Mouse (Mus musculus) embryonic facial prominence, embryonic 11.5 days (tissue): ENCODE measurements at regions not wholly inside any gene's neighbourhood (a gene's known extent, or its start where the extent isn't known, plus 50 kb on each side); places are given as distances from the start of the nearest gene placed in this dataset.

ENCODE experiments used
- ATAC-seq: fragments of 200-750 bp; cut with Nextera tagmentation; replicated peaks from 2 replicates; pipeline ENCODE4 v1.8.0; 2017; ENCODE audit warnings: low read depth; ENCODE audit not compliant: insufficient number of reproducible peaks, low FRiP score, low TSS enrichment
- DNase-seq: peaks from one replicate; pipeline ENCODE4 v3.0.0-alpha.2; 2015; ENCODE audit warnings: low spot score
- H3K27ac ChIP-seq: fragments of 300-500 bp; sonication (generic); replicated peaks from 2 replicates; pipeline ENCODE4 v1.5.1; 2014; ENCODE audit warnings: mild to moderate bottlenecking, low read depth, low read length, control low read depth
- H3K27me3 ChIP-seq: fragments of 300-500 bp; sonication (generic); 2 replicates; pipeline ENCODE4 v1.6.1; 2014; ENCODE audit warnings: mild to moderate bottlenecking, low read length, moderate library complexity, mixed read lengths; ENCODE audit not compliant: control insufficient read depth, insufficient read depth
- H3K36me3 ChIP-seq: fragments of 300-500 bp; sonication (generic); replicated peaks from 2 replicates; pipeline ENCODE4 v1.6.1; 2014; ENCODE audit warnings: low read depth, mild to moderate bottlenecking, low read length, moderate library complexity, mixed read lengths; ENCODE audit not compliant: control insufficient read depth, insufficient read depth
- H3K4me1 ChIP-seq: fragments of 300-500 bp; sonication (generic); 2 replicates; pipeline ENCODE4 v1.6.1; 2014; ENCODE audit warnings: low read length, mixed read lengths; ENCODE audit not compliant: control insufficient read depth, insufficient read depth
- H3K4me2 ChIP-seq: fragments of 300-500 bp; sonication (generic); 2 replicates; pipeline ENCODE4 v1.6.1; 2014; ENCODE audit warnings: low read depth, mild to moderate bottlenecking, control low read depth, low read length, moderate library complexity
- H3K4me3 ChIP-seq: fragments of 300-500 bp; sonication (generic); 2 replicates; pipeline ENCODE4 v1.5.1; 2014; ENCODE audit warnings: low read depth, low read length, control low read depth
- H3K9ac ChIP-seq: fragments of 300-500 bp; sonication (generic); replicated peaks from 2 replicates; pipeline ENCODE4 v1.6.1; 2014; ENCODE audit warnings: mild to moderate bottlenecking, control low read depth, low read length
- H3K9me3 ChIP-seq: fragments of 300-500 bp; sonication (generic); replicated peaks from 2 replicates; pipeline ENCODE4 v1.6.1; 2016; ENCODE audit warnings: mild to moderate bottlenecking, low read length, inconsistent platforms, mixed read lengths; ENCODE audit not compliant: control insufficient read depth
- WGBS: fragments of 180-500 bp; shearing (Covaris S2); extraction: QIAGEN DNeasy Blood & Tissue Kit; methylation state at CpG from one replicate; pipeline ENCODE4 v1.1.7; 2014; 5-methylcytosine and 5-hydroxymethylcytosine counted together

- no peak for DNase-seq
- no peak for ATAC-seq
- H3K4me2 ChIP-seq, result no peak overlapping the region
- no peak overlapping the region for H3K27ac ChIP-seq
- no peaks in the 10 kb centered on the region for H3K9me3 ChIP-seq
- H3K27me3 ChIP-seq, result no peaks in the 10 kb centered on the region
- no peak overlapping the region for H3K4me3 ChIP-seq
- H3K36me3 ChIP-seq, result no peaks in the 10 kb centered on the region
- H3K4me1 ChIP-seq, result no peaks in the 10 kb centered on the region
- H3K9ac ChIP-seq, result no peak overlapping the region
- WGBS, result 77% methylated on average over 5 of the region's 5 CpGs
Observed at GRCm38 (mm10) chr2:72541246-72541645, 65.3 kb downstream of the Cdca7 start.

- H3K9me3 ChIP-seq, result no peaks in the 10 kb centered on the region
- no peaks in the 10 kb centered on the region for H3K27me3 ChIP-seq
- H3K36me3 ChIP-seq, result no peaks in the 10 kb centered on the region
- no peak overlapping the region for H3K9ac ChIP-seq
- DNase-seq (no peak), ATAC-seq (no peak)
- no peaks in the 10 kb centered on the region for H3K4me1 ChIP-seq
- no peak overlapping the region for H3K4me2 ChIP-seq
- no peak overlapping the region for H3K27ac ChIP-seq
- 90% methylated on average over 1 of the region's 1 CpGs for WGBS
- H3K4me3 ChIP-seq, result no peak overlapping the region
Observed at GRCm38 (mm10) chr2:72545453-72545852, 69.5 kb downstream of the Cdca7 start.

GRCm38 (mm10) chr2:72546476-72546875 is 70.5 kb downstream of the Cdca7 start:
- Histone ChIP-seq H3K4me3 (no peak overlapping the region), H3K27me3 (no peaks in the 10 kb centered on the region), H3K27ac (no peak overlapping the region), H3K36me3 (no peaks in the 10 kb centered on the region), H3K9ac (no peak overlapping the region), H3K9me3 (no peaks in the 10 kb centered on the region), H3K4me1 (no peaks in the 10 kb centered on the region), H3K4me2 (no peak overlapping the region)
- no peak for DNase-seq
- WGBS, result 82% methylated on average over 5 of the region's 5 CpGs
- ATAC-seq, result no peak

- no peak overlapping the region for H3K9ac ChIP-seq
- H3K4me1 ChIP-seq, result no peaks in the 10 kb centered on the region
- DNase-seq (no peak), ATAC-seq (no peak)
- no peak overlapping the region for H3K4me3 ChIP-seq
- H3K27me3 ChIP-seq, result no peaks in the 10 kb centered on the region
- no peaks in the 10 kb centered on the region for H3K36me3 ChIP-seq
- no peak overlapping the region for H3K4me2 ChIP-seq
- no peaks in the 10 kb centered on the region for H3K9me3 ChIP-seq
- 83% methylated on average over 4 of the region's 4 CpGs for WGBS
- no peak overlapping the region for H3K27ac ChIP-seq
Observed at GRCm38 (mm10) chr2:72546963-72547362, 71.0 kb downstream of the Cdca7 start.

- H3K4me2 ChIP-seq, result no peak overlapping the region
- H3K9ac ChIP-seq, result no peak overlapping the region
- DNase-seq (no peak), ATAC-seq (no peak)
- WGBS, result 80% methylated on average over 4 of the region's 4 CpGs
- no peaks in the 10 kb centered on the region for H3K4me1 ChIP-seq
- no peak overlapping the region for H3K27ac ChIP-seq
- no peaks in the 10 kb centered on the region for H3K9me3 ChIP-seq
- no peaks in the 10 kb centered on the region for H3K36me3 ChIP-seq
- H3K27me3 ChIP-seq, result no peaks in the 10 kb centered on the region
- no peak overlapping the region for H3K4me3 ChIP-seq
Observed at GRCm38 (mm10) chr2:72551268-72551667, 75.3 kb downstream of the Cdca7 start.

- Histone ChIP-seq H3K9me3 (no peaks in the 10 kb centered on the region), H3K27ac (no peak overlapping the region), H3K9ac (no peak overlapping the region), H3K4me3 (no peak overlapping the region), H3K27me3 (no peaks in the 10 kb centered on the region), H3K36me3 (no peaks in the 10 kb centered on the region), H3K4me1 (no peaks in the 10 kb centered on the region; the same call in 1 of the 2 replicates), H3K4me2 (no peak overlapping the region)
- WGBS, result 81% methylated on average over 5 of the region's 5 CpGs
- DNase-seq (no peak), ATAC-seq (no peak)
Observed at GRCm38 (mm10) chr2:72554603-72555002, 78.6 kb downstream of the Cdca7 start.

GRCm38 (mm10) chr2:72555116-72555515 is 79.2 kb downstream of the Cdca7 start:
- H3K9me3 ChIP-seq, result no peaks in the 10 kb centered on the region
- ATAC-seq (no peak), DNase-seq (no peak)
- no peak overlapping the region for H3K9ac ChIP-seq
- H3K27ac ChIP-seq, result no peak overlapping the region
- 84% methylated on average over 4 of the region's 4 CpGs for WGBS
- H3K4me3 ChIP-seq, result no peak overlapping the region
- H3K4me2 ChIP-seq, result no peak overlapping the region
- no peaks in the 10 kb centered on the region for H3K36me3 ChIP-seq
- no peaks in the 10 kb centered on the region for H3K27me3 ChIP-seq
- H3K4me1 ChIP-seq, result no peaks in the 10 kb centered on the region; the same call in 1 of the 2 replicates

GRCm38 (mm10) chr2:72555556-72555955 is 79.6 kb downstream of the Cdca7 start:
- 71% methylated on average over 6 of the region's 6 CpGs for WGBS
- H3K27me3 ChIP-seq, result no peaks in the 10 kb centered on the region

More at GRCm38 (mm10) chr2:72555556-72555955, 79.6 kb downstream of the Cdca7 start:
- Histone ChIP-seq H3K27ac (no peak overlapping the region), H3K9me3 (no peaks in the 10 kb centered on the region), H3K36me3 (no peaks in the 10 kb centered on the region), H3K4me1 (no peaks in the 10 kb centered on the region; the same call in 1 of the 2 replicates), H3K4me2 (no peak overlapping the region), H3K9ac (no peak overlapping the region), H3K4me3 (no peak overlapping the region)
- ATAC-seq (no peak), DNase-seq (no peak)
